Mouse (Mus musculus): Measurements from ENCODE around the gene Adamts20. TPM values are rescaled to one million over a fixed set of nuclear protein-coding genes. Genes with fewer than 3 reads are reported as not detected.

Gene Adamts20
- polyA plus RNA-seq, 1 experiment from 2014 or later, result 0.64 TPM

GRCm38 (mm10) chr15:94288015-94288414 lies 177.2 kb downstream of the Adamts20 start:
- WGBS, result 80% methylated on average over 2 of the region's 2 CpGs
- ATAC-seq (ENCODE audit: low FRiP score, low TSS enrichment) (no peak), DNase-seq (ENCODE audit: low spot score) (no peak)
- Histone ChIP-seq H3K9me3 (ENCODE audit: control insufficient read depth, low read length) (no peaks in the 10 kb centered on the region), H3K4me2 (replicated peaks; ENCODE audit: low read depth) (no peak overlapping the region), H3K9ac (ENCODE audit: low read length) (no peak overlapping the region), H3K36me3 (ENCODE audit: control insufficient read depth, insufficient read depth, low read length) (no peaks in the 10 kb centered on the region), H3K27me3 (ENCODE audit: control insufficient read depth, insufficient read depth, low read length) (no peaks in the 10 kb centered on the region), H3K4me1 (replicated peaks; ENCODE audit: control insufficient read depth, insufficient read depth) (no peaks in the 10 kb centered on the region), H3K27ac (replicated peaks) (no peak overlapping the region), H3K4me3 (ENCODE audit: low read depth, low read length) (no peak overlapping the region)
- TF ChIP-seq EP300 (optimal IDR thresholded peaks at IDR 0.05), result no peak
- no peak for TF ChIP-seq CTCF (IDR thresholded peaks at IDR 0.05; ENCODE audit: low read depth)

GRCm38 (mm10) chr15:94287495-94287894 lies 177.7 kb downstream of the Adamts20 start:
- Histone ChIP-seq H3K36me3 (ENCODE audit: control insufficient read depth, insufficient read depth, low read length) (no peaks in the 10 kb centered on the region), H3K27ac (replicated peaks) (no peak overlapping the region), H3K9ac (ENCODE audit: low read length) (no peak overlapping the region), H3K4me2 (replicated peaks; ENCODE audit: low read depth) (no peak overlapping the region), H3K27me3 (ENCODE audit: control insufficient read depth, insufficient read depth, low read length) (no peaks in the 10 kb centered on the region), H3K9me3 (ENCODE audit: control insufficient read depth, low read length) (no peaks in the 10 kb centered on the region), H3K4me3 (ENCODE audit: low read depth, low read length) (no peak overlapping the region), H3K4me1 (replicated peaks; ENCODE audit: control insufficient read depth, insufficient read depth) (no peaks in the 10 kb centered on the region)
- no peak for ATAC-seq (ENCODE audit: low FRiP score, low TSS enrichment)
- 71% methylated on average over 3 of the region's 3 CpGs for WGBS
- TF ChIP-seq CTCF (IDR thresholded peaks at IDR 0.05; ENCODE audit: low read depth), result no peak
- no peak for TF ChIP-seq EP300 (optimal IDR thresholded peaks at IDR 0.05)
- no peak for DNase-seq (ENCODE audit: low spot score)

GRCm38 (mm10) chr15:94276418-94276817 lies 188.8 kb downstream of the Adamts20 start:
- ATAC-seq (ENCODE audit: low FRiP score, low TSS enrichment) (no peak), DNase-seq (ENCODE audit: low spot score) (no peak)
- Histone ChIP-seq H3K4me1 (replicated peaks; ENCODE audit: control insufficient read depth, insufficient read depth) (no peaks in the 10 kb centered on the region), H3K27me3 (ENCODE audit: control insufficient read depth, insufficient read depth, low read length) (no peaks in the 10 kb centered on the region), H3K36me3 (ENCODE audit: control insufficient read depth, insufficient read depth, low read length) (no peaks in the 10 kb centered on the region), H3K9me3 (ENCODE audit: control insufficient read depth, low read length) (no peaks in the 10 kb centered on the region), H3K9ac (ENCODE audit: low read length) (no peak overlapping the region), H3K4me2 (replicated peaks; ENCODE audit: low read depth) (no peak overlapping the region), H3K27ac (replicated peaks) (no peak overlapping the region), H3K4me3 (ENCODE audit: low read depth, low read length) (no peak overlapping the region)
- 75% methylated on average over 8 of the region's 8 CpGs for WGBS
- TF ChIP-seq CTCF (IDR thresholded peaks at IDR 0.05; ENCODE audit: low read depth) (no peak), EP300 (optimal IDR thresholded peaks at IDR 0.05) (no peak)

- no peaks in the 10 kb centered on the region for H3K27me3 ChIP-seq (ENCODE audit: control insufficient read depth, insufficient read depth, low read length)
- ATAC-seq (ENCODE audit: low FRiP score, low TSS enrichment), result no peak
- TF ChIP-seq EP300 (optimal IDR thresholded peaks at IDR 0.05), result no peak
- peak; percentile 96 for TF ChIP-seq CTCF (IDR thresholded peaks at IDR 0.05; ENCODE audit: low read depth)
Observed at GRCm38 (mm10) chr15:94265630-94266029, 199.6 kb downstream of the Adamts20 start.

GRCm38 (mm10) chr15:94264497-94264879 lies 200.7 kb downstream of the Adamts20 start:
- 80% methylated on average over 6 of the region's 6 CpGs for WGBS
- no peak for DNase-seq (ENCODE audit: low spot score)
- ATAC-seq (ENCODE audit: low FRiP score, low TSS enrichment), result no peak

More at GRCm38 (mm10) chr15:94265630-94266029, 199.6 kb downstream of the Adamts20 start:
- Histone ChIP-seq H3K9me3 (ENCODE audit: control insufficient read depth, low read length) (no peaks in the 10 kb centered on the region), H3K4me3 (ENCODE audit: low read depth, low read length) (no peak overlapping the region), H3K4me1 (replicated peaks; ENCODE audit: control insufficient read depth, insufficient read depth) (no peaks in the 10 kb centered on the region), H3K4me2 (replicated peaks; ENCODE audit: low read depth) (no peak overlapping the region), H3K36me3 (ENCODE audit: control insufficient read depth, insufficient read depth, low read length) (no peaks in the 10 kb centered on the region), H3K9ac (ENCODE audit: low read length) (no peak overlapping the region), H3K27ac (replicated peaks) (no peak overlapping the region)
- WGBS, result 20% methylated on average over 10 of the region's 10 CpGs
- peak; percentile 75 for DNase-seq (ENCODE audit: low spot score)

GRCm38 (mm10) chr15:94263866-94264496 lies 201.2 kb downstream of the Adamts20 start:
- Histone ChIP-seq H3K27ac (replicated peaks) (no peak overlapping the region), H3K27me3 (ENCODE audit: control insufficient read depth, insufficient read depth, low read length) (no peaks in the 10 kb centered on the region), H3K9ac (ENCODE audit: low read length) (no peak overlapping the region), H3K4me2 (replicated peaks; ENCODE audit: low read depth) (no peak overlapping the region), H3K9me3 (ENCODE audit: control insufficient read depth, low read length) (no peaks in the 10 kb centered on the region), H3K36me3 (ENCODE audit: control insufficient read depth, insufficient read depth, low read length) (no peaks in the 10 kb centered on the region), H3K4me3 (ENCODE audit: low read depth, low read length) (no peak overlapping the region), H3K4me1 (replicated peaks; ENCODE audit: control insufficient read depth, insufficient read depth) (no peaks in the 10 kb centered on the region)
- ATAC-seq (ENCODE audit: low FRiP score, low TSS enrichment), result no peak
- DNase-seq (ENCODE audit: low spot score), result no peak
- 67% methylated on average over 8 of the region's 8 CpGs for WGBS
- TF ChIP-seq CTCF (IDR thresholded peaks at IDR 0.05; ENCODE audit: low read depth), result no peak
- TF ChIP-seq EP300 (optimal IDR thresholded peaks at IDR 0.05), result no peak

More at GRCm38 (mm10) chr15:94264497-94264879, 200.7 kb downstream of the Adamts20 start:
- Histone ChIP-seq H3K9me3 (ENCODE audit: control insufficient read depth, low read length) (no peaks in the 10 kb centered on the region), H3K36me3 (ENCODE audit: control insufficient read depth, insufficient read depth, low read length) (no peaks in the 10 kb centered on the region), H3K4me1 (replicated peaks; ENCODE audit: control insufficient read depth, insufficient read depth) (no peaks in the 10 kb centered on the region), H3K4me3 (ENCODE audit: low read depth, low read length) (no peak overlapping the region), H3K4me2 (replicated peaks; ENCODE audit: low read depth) (no peak overlapping the region), H3K9ac (ENCODE audit: low read length) (no peak overlapping the region), H3K27ac (replicated peaks) (no peak overlapping the region), H3K27me3 (ENCODE audit: control insufficient read depth, insufficient read depth, low read length) (no peaks in the 10 kb centered on the region)
- TF ChIP-seq CTCF (IDR thresholded peaks at IDR 0.05; ENCODE audit: low read depth), result no peak
- no peak for TF ChIP-seq EP300 (optimal IDR thresholded peaks at IDR 0.05)

Measured in stomach, postnatal 0 days (tissue).